Mouse (Mus musculus) CD4-positive, CD25-positive, alpha-beta regulatory T cell, adult 2 months (primary cell): ENCODE results near the gene Midn.
A peak's percentile ranks its signal among the peaks of the same experiment; 100 is the strongest.

Experiments
- DNase-seq: peaks from one replicate; pipeline ENCODE4 v3.0.0-alpha.2; 2012; ENCODE audit warnings: low read depth, low spot score

The Midn gene

GRCm38 (mm10) chr10:80129846-80130245 is 18.2 kb upstream of the Midn start:
- DNase-seq, result no peak

GRCm38 (mm10) chr10:80130403-80131031 is 17.6 kb upstream of the Midn start:
- no peak for DNase-seq

- no peak for DNase-seq
Measured at GRCm38 (mm10) chr10:80131316-80131951, 16.6 kb upstream of the Midn start.

GRCm38 (mm10) chr10:80131952-80132350 is 16.1 kb upstream of the Midn start:
- DNase-seq, result no peak

GRCm38 (mm10) chr10:80133226-80133849 is 14.7 kb upstream of the Midn start:
- peak; percentile 48 for DNase-seq

GRCm38 (mm10) chr10:80134421-80134820 is 13.7 kb upstream of the Midn start:
- DNase-seq, result no peak

GRCm38 (mm10) chr10:80135161-80135560 is 12.9 kb upstream of the Midn start:
- DNase-seq, result no peak

- DNase-seq, result no peak
Measured at GRCm38 (mm10) chr10:80135641-80136040, 12.4 kb upstream of the Midn start.

- DNase-seq, result no peak
Measured at GRCm38 (mm10) chr10:80136179-80136951, 11.7 kb upstream of the Midn start.

GRCm38 (mm10) chr10:80136952-80137625 is 11.0 kb upstream of the Midn start:
- peak; percentile 66 for DNase-seq

GRCm38 (mm10) chr10:80137626-80138552 is 10.2 kb upstream of the Midn start:
- peak; percentile 80 for DNase-seq

- DNase-seq, result peak; percentile 90
Measured at GRCm38 (mm10) chr10:80138553-80139438, 9.3 kb upstream of the Midn start, which contains the start of gene Atp5d. TSS of gene Atp5d (plus strand) at chr10:80138632.

- DNase-seq, result no peak
Measured at GRCm38 (mm10) chr10:80139439-80139775, 8.7 kb upstream of the Midn start.

- no peak for DNase-seq
Measured at GRCm38 (mm10) chr10:80139975-80140665, 8.0 kb upstream of the Midn start.

GRCm38 (mm10) chr10:80140666-80141035 is 7.4 kb upstream of the Midn start, which contains the start of gene Cbarp:
TSS of gene Cbarp (minus strand) at chr10:80140835.
- peak; percentile 45 for DNase-seq

GRCm38 (mm10) chr10:80141243-80141642 is 6.8 kb upstream of the Midn start:
- peak; percentile 100 for DNase-seq

GRCm38 (mm10) chr10:80141786-80142529 is 6.1 kb upstream of the Midn start:
- peak; percentile 96 for DNase-seq

- DNase-seq, result no peak
Measured at GRCm38 (mm10) chr10:80142530-80142925, 5.5 kb upstream of the Midn start.
